Mouse (Mus musculus) heart, postnatal 0 days (tissue): ENCODE data around the gene Rpn1. TPM values are rescaled to one million over a fixed set of nuclear protein-coding genes. Genes with fewer than 3 reads are reported as not detected.
A peak's percentile ranks its signal among the peaks of the same experiment; 100 is the strongest.

Experiments
- ATAC-seq: fragments of 200-750 bp; cut with Nextera tagmentation; 2 replicates; pipeline ENCODE4 v1.8.0; 2017; ENCODE audit warnings: low read depth, moderate number of reproducible peaks, moderate library complexity; ENCODE audit not compliant: insufficient read depth
- DNase-seq: peaks from one replicate; pipeline ENCODE4 v3.0.0-alpha.2; 2016; ENCODE audit warnings: low spot score
- H3K27ac ChIP-seq: fragments of 300-500 bp; sonication (generic); 2 replicates; pipeline ENCODE4 v1.5.1; 2014; ENCODE audit warnings: low read depth, mild to moderate bottlenecking
- H3K27me3 ChIP-seq: fragments of 300-500 bp; sonication (generic); 2 replicates; pipeline ENCODE4 v1.6.1; 2014; ENCODE audit warnings: low read length, mixed read lengths; ENCODE audit not compliant: control insufficient read depth, insufficient read depth
- H3K36me3 ChIP-seq: fragments of 300-500 bp; sonication (generic); replicated peaks from 2 replicates; pipeline ENCODE4 v1.6.1; 2014; ENCODE audit warnings: low read length, mixed read lengths; ENCODE audit not compliant: control insufficient read depth, insufficient read depth
- H3K4me1 ChIP-seq: fragments of 300-500 bp; sonication (generic); 2 replicates; pipeline ENCODE4 v1.6.1; 2014; ENCODE audit warnings: antibody characterized with exemption; ENCODE audit not compliant: control insufficient read depth, insufficient read depth
- H3K4me2 ChIP-seq: fragments of 300-500 bp; sonication (generic); 2 replicates; pipeline ENCODE4 v1.6.1; 2014; ENCODE audit warnings: low read depth, mild to moderate bottlenecking, low read length, moderate library complexity
- H3K4me3 ChIP-seq: fragments of 300-500 bp; sonication (generic); 2 replicates; pipeline ENCODE4 v1.5.1; 2014; ENCODE audit warnings: low read depth, low read length
- H3K9ac ChIP-seq: fragments of 300-500 bp; sonication (generic); replicated peaks from 2 replicates; pipeline ENCODE4 v1.6.1; 2014; ENCODE audit warnings: low read depth, low read length, mixed read lengths
- H3K9me3 ChIP-seq: fragments of 300-500 bp; sonication (generic); replicated peaks from 2 replicates; pipeline ENCODE4 v1.6.1; 2016; ENCODE audit warnings: low read length; ENCODE audit not compliant: control insufficient read depth
- CTCF ChIP-seq: IDR thresholded peaks from 2 replicates; pipeline ENCODE4 v1.5.1; 2016; ENCODE audit warnings: antibody characterized with exemption, control low read depth, low read depth
- EP300 ChIP-seq: IDR thresholded peaks from 2 replicates; pipeline ENCODE4 v1.6.1; 2016; ENCODE audit warnings: antibody characterized with exemption, low read depth
- WGBS: fragments of 180-500 bp; shearing (Covaris S2); extraction: QIAGEN DNeasy Blood & Tissue Kit; methylation state at CpG from one replicate; pipeline ENCODE4 v1.1.7; 2014; 5-methylcytosine and 5-hydroxymethylcytosine counted together
- polyA plus RNA-seq: library from polyadenylated mRNA; unstranded; fragments of >200 nt; fragmentation: Nextera tagmentation; extraction: Ambion mirVana; gene quantifications from 2 replicates; pipeline ENCODE4 v1.2.1, GENCODE M21; 2015
- total RNA-seq: library from RNA; depleted of rRNA; stranded (reverse); fragments of >200 nt; gene quantifications from 2 replicates; pipeline ENCODE4 v1.2.3, GENCODE M21; 2014; ENCODE audit warnings: low replicate concordance

Gene Rpn1
- total and polyA plus RNA-seq, 2 experiments from 2014 or later, result 99.0 to 133 TPM

GRCm38 (mm10) chr6:88075960-88076517, 8.2 kb upstream of the Rpn1 start:
- 63% methylated on average over 1 of the region's 1 CpGs for WGBS
- DNase-seq (no peak), ATAC-seq (no peak)
- Histone ChIP-seq H3K36me3 (no peaks in the 10 kb centered on the region), H3K4me1 (peaks cover 5% of the 10 kb centered on the region), H3K9me3 (no peaks in the 10 kb centered on the region), H3K4me3 (no peak overlapping the region), H3K4me2 (no peak overlapping the region), H3K27me3 (no peaks in the 10 kb centered on the region), H3K9ac (no peak overlapping the region), H3K27ac (no peak overlapping the region)
- no peak for TF ChIP-seq EP300
- TF ChIP-seq CTCF, result no peak

GRCm38 (mm10) chr6:88083095-88083494, 1.2 kb upstream of the Rpn1 start:
- TF ChIP-seq EP300, result no peak
- no peak for TF ChIP-seq CTCF

GRCm38 (mm10) chr6:88083672-88084071, 610 bp upstream of the Rpn1 start:
- ATAC-seq, result no peak
- H3K9ac ChIP-seq, result peak overlapping the region; percentile 86; the same call in 1 of the 2 replicates
- H3K4me2 ChIP-seq, result peak overlapping the region; percentile 97
- H3K27ac ChIP-seq, result peak overlapping the region; percentile 63; the same call in 1 of the 2 replicates
- 71% methylated on average over 3 of the region's 3 CpGs for WGBS
- peaks cover 22% of the 10 kb centered on the region for H3K4me1 ChIP-seq
- H3K9me3 ChIP-seq, result no peaks in the 10 kb centered on the region
- peak overlapping the region; percentile 87 for H3K4me3 ChIP-seq
- no peak for DNase-seq
- H3K36me3 ChIP-seq, result peaks cover 4% of the 10 kb centered on the region; the same call in 1 of the 2 replicates
- no peaks in the 10 kb centered on the region for H3K27me3 ChIP-seq
- no peak for TF ChIP-seq CTCF
- TF ChIP-seq EP300, result no peak

More at GRCm38 (mm10) chr6:88083095-88083494, 1.2 kb upstream of the Rpn1 start:
- 82% methylated on average over 7 of the region's 7 CpGs for WGBS
- peaks cover 22% of the 10 kb centered on the region for H3K4me1 ChIP-seq
- no peak overlapping the region for H3K4me2 ChIP-seq
- DNase-seq, result no peak
- no peaks in the 10 kb centered on the region for H3K9me3 ChIP-seq
- no peak for ATAC-seq
- no peak overlapping the region for H3K27ac ChIP-seq
- no peak overlapping the region for H3K9ac ChIP-seq
- no peaks in the 10 kb centered on the region for H3K27me3 ChIP-seq
- H3K36me3 ChIP-seq, result no peaks in the 10 kb centered on the region
- H3K4me3 ChIP-seq, result no peak overlapping the region

GRCm38 (mm10) chr6:88088971-88089370, 4.7 kb downstream of the Rpn1 start:
- no peak for ATAC-seq
- peaks cover 41% of the 10 kb centered on the region for H3K36me3 ChIP-seq

GRCm38 (mm10) chr6:88095377-88095776, 11.1 kb downstream of the Rpn1 start:
- Histone ChIP-seq H3K9me3 (no peaks in the 10 kb centered on the region), H3K27ac (no peak overlapping the region), H3K4me3 (no peak overlapping the region), H3K4me2 (no peak overlapping the region), H3K4me1 (no peaks in the 10 kb centered on the region), H3K9ac (no peak overlapping the region), H3K36me3 (peaks cover 84% of the 10 kb centered on the region), H3K27me3 (no peaks in the 10 kb centered on the region)
- TF ChIP-seq EP300, result no peak
- TF ChIP-seq CTCF, result no peak
- 66% methylated on average over 7 of the region's 7 CpGs for WGBS
- ATAC-seq (no peak), DNase-seq (no peak)

More at GRCm38 (mm10) chr6:88088971-88089370, 4.7 kb downstream of the Rpn1 start:
- Histone ChIP-seq H3K4me3 (no peak overlapping the region), H3K9me3 (no peaks in the 10 kb centered on the region), H3K27ac (no peak overlapping the region), H3K27me3 (no peaks in the 10 kb centered on the region), H3K4me1 (peaks cover 18% of the 10 kb centered on the region), H3K4me2 (no peak overlapping the region), H3K9ac (no peak overlapping the region)
- no peak for TF ChIP-seq EP300
- no peak for TF ChIP-seq CTCF
- no peak for DNase-seq
- 89% methylated on average over 1 of the region's 1 CpGs for WGBS

- no peak overlapping the region for H3K9ac ChIP-seq
- WGBS, result 84% methylated on average over 6 of the region's 6 CpGs
Observed at GRCm38 (mm10) chr6:88102096-88102495, 17.8 kb downstream of the Rpn1 start.

More at GRCm38 (mm10) chr6:88102096-88102495, 17.8 kb downstream of the Rpn1 start:
- TF ChIP-seq CTCF (no peak), EP300 (no peak)
- no peaks in the 10 kb centered on the region for H3K4me1 ChIP-seq
- no peak for DNase-seq
- H3K9me3 ChIP-seq, result no peaks in the 10 kb centered on the region
- no peak for ATAC-seq
- no peak overlapping the region for H3K4me3 ChIP-seq
- H3K4me2 ChIP-seq, result no peak overlapping the region
- no peaks in the 10 kb centered on the region for H3K27me3 ChIP-seq
- peaks cover 70% of the 10 kb centered on the region for H3K36me3 ChIP-seq
- no peak overlapping the region for H3K27ac ChIP-seq
